Comparison of ENCODE assay signal across 23 mouse cellular contexts in the genomic region with DNA sequence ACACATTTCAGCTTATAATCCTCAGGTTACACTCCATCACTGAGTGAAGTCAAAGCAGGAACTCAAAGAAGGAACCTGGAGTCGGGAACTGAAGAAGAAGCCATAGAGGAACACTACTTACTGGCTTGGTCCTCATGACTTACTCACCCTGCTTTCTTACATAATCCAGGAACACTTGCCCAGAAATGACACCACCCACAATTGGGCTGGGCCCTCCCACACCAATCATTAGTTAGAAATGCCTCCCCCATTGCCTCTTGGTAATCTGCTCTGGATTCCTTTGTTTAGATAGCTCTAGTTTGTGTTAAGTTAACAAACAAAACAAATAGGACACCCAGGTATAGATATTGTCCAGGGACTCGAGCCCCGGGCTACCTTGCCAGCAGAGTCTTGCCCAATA. TPM values are rescaled to one million over a fixed set of nuclear protein-coding genes. Genes with fewer than 3 reads are reported as not detected.
DNase-seq lines count a peak whose midpoint lies in the region; TF ChIP-seq lines count a peak whose summit lies in the region.
"Had no signal": no experiment of that assay in that cellular context is flagged by ENCODE, and none has a peak within 500 bp of the region (broad histone marks: within the 10 kb centered on the region; RNA-seq: fewer than 3 reads in every experiment).

No protein-coding gene starts in this region.

- H3K4me3 ChIP-seq in E14TG2a.4 (replicated peaks; ENCODE audit: low read length), result peak overlapping the region; percentile 45; the same call in 1 of the 2 replicates
- H3K4me3 ChIP-seq in forebrain, embryonic 10.5 days, result no peak overlapping the region
- H3K4me3 ChIP-seq: forebrain, embryonic 12.5 days; forebrain, embryonic 15.5 days; heart, embryonic 12.5 days; heart, embryonic 15.5 days; hindbrain, embryonic 10.5 days; hindbrain, embryonic 13.5 days had no signal

- no peaks in the 10 kb centered on the region for H3K4me1 ChIP-seq in E14TG2a.4 (replicated peaks; ENCODE audit: low read depth, low read length)
- peaks cover 3% of the 10 kb centered on the region; the same call in 1 of the 2 replicates for H3K4me1 ChIP-seq in forebrain, embryonic 10.5 days
- H3K4me1 ChIP-seq: forebrain, embryonic 12.5 days; forebrain, embryonic 15.5 days; heart, embryonic 12.5 days; heart, embryonic 15.5 days; hindbrain, embryonic 10.5 days; hindbrain, embryonic 13.5 days had no signal

- no peak for TF ChIP-seq CTCF in E14TG2a.4 (conservative IDR thresholded peaks at IDR 0.05; ENCODE audit: low read length)

- H3K36me3 ChIP-seq in E14TG2a.4 (ENCODE audit: insufficient read depth, low read length), result no peaks in the 10 kb centered on the region
- H3K36me3 ChIP-seq in forebrain, embryonic 10.5 days (replicated peaks), result no peaks in the 10 kb centered on the region
- H3K36me3 ChIP-seq: forebrain, embryonic 12.5 days; forebrain, embryonic 15.5 days; heart, embryonic 12.5 days; heart, embryonic 15.5 days; hindbrain, embryonic 10.5 days; hindbrain, embryonic 13.5 days had no signal

- DNase-seq in NIH3T3 (ENCODE audit: low read depth) (peak; percentile 66), adipocyte (ENCODE audit: low spot score) (peak; percentile 28)
- DNase-seq in layer of hippocampus, adult 9-11 months, result no peak
- no peak for DNase-seq in forebrain, embryonic 10.5 days (ENCODE audit: extremely low spot score, low spot score)
- DNase-seq in right cerebral cortex, postnatal 25 days, result no peak
- DNase-seq: adrenal gland, postnatal 10 days; adrenal gland, postnatal 36 days; cerebellum, adult 18-20 months; cerebellum, adult 9-10 months; cerebellum, postnatal 14 days; gastrocnemius, postnatal 25 days; heart, adult 18-20 months; heart, postnatal 10 days; heart, postnatal 36 days; kidney, adult 2 months had no signal

- no peaks in the 10 kb centered on the region for H3K27me3 ChIP-seq in E14TG2a.4 (ENCODE audit: insufficient read depth, low read length)
- no peaks in the 10 kb centered on the region for H3K27me3 ChIP-seq in forebrain, embryonic 10.5 days (ENCODE audit: poor library complexity, severe bottlenecking)
- H3K27me3 ChIP-seq: forebrain, embryonic 12.5 days; forebrain, embryonic 15.5 days; heart, embryonic 12.5 days; heart, embryonic 15.5 days; hindbrain, embryonic 13.5 days had no signal

- no peak overlapping the region for H3K27ac ChIP-seq in forebrain, embryonic 10.5 days
- H3K27ac ChIP-seq: forebrain, embryonic 12.5 days; forebrain, embryonic 15.5 days; heart, embryonic 15.5 days; hindbrain, embryonic 10.5 days; hindbrain, embryonic 13.5 days had no signal

- H3K9me3 ChIP-seq in E14TG2a.4 (ENCODE audit: low read length), result no peaks in the 10 kb centered on the region
- no peaks in the 10 kb centered on the region for H3K9me3 ChIP-seq in forebrain, embryonic 10.5 days
- H3K9me3 ChIP-seq: forebrain, embryonic 12.5 days; forebrain, embryonic 15.5 days; heart, embryonic 12.5 days; heart, embryonic 15.5 days; hindbrain, embryonic 10.5 days; hindbrain, embryonic 13.5 days had no signal

- WGBS in forebrain, embryonic 10.5 days, result 88% methylated on average over 3 of the region's 3 CpGs

RNA-seq across cellular contexts. Expression of gene Grem1, which starts 29.9 kb away (rescaled TPM):
- 0.62 and 0.68 TPM in 2 replicates for polyA plus RNA-seq in forebrain, embryonic 10.5 days (2016; fragmentation: Nextera tagmentation; extraction: Ambion mirVana)
- polyA plus RNA-seq: CD4-positive, CD25-positive, alpha-beta regulatory T cell, adult 4 months; heart, embryonic 12.5 days had no signal

Comparison
In these comparisons a context has a peak if more than half of its experiments do, and no peak if none do; other contexts are left out.
1. DNase-seq: peak in NIH3T3 (single experiment) and adipocyte (single experiment); none in layer of hippocampus, adult 9-11 months (single experiment), forebrain, embryonic 10.5 days (single experiment) and right cerebral cortex, postnatal 25 days (single experiment).